Mouse (Mus musculus) fat pad, adult 2 months (tissue): ENCODE results near the gene Arl4d.
A peak's percentile ranks its signal among the peaks of the same experiment; 100 is the strongest.
"Not testable (repeated sequence)": the region's sequence is repeated elsewhere in the genome, so short reads cannot be mapped to it uniquely, and the experiment has no call there.

Experiments
- DNase-seq: peaks from one replicate; pipeline ENCODE4 v3.0.0-alpha.2; 2011; ENCODE audit warnings: low read depth, low spot score; ENCODE audit errors: extremely low read depth

The Arl4d gene

GRCm38 (mm10) chr11:101664825-101665635 is at the start of gene Arl4d:
Gene Arl4d, plus strand, starts transcription at chr11:101665541.
- no peak for DNase-seq

DNA sequence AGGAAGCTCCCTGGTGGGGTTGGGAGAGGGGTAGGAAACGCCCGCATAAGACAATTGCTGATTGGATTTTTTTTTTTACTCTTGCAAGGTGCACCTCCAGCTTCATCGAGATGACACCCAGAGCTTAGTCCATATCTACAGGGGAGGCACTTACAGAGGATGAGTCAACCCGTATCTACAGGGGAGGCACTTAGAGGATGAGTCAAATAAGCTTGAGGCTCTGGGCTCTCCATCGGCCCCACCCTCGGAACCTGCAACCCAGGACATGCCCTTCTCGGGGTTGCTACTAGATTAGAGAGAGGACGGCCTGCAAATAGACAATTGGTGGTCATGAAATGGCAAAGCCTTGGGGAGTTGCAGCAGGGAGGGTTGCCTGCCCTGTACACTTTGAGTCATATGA is 49.2 kb upstream of the Arl4d start:
- no peak for DNase-seq

DNA sequence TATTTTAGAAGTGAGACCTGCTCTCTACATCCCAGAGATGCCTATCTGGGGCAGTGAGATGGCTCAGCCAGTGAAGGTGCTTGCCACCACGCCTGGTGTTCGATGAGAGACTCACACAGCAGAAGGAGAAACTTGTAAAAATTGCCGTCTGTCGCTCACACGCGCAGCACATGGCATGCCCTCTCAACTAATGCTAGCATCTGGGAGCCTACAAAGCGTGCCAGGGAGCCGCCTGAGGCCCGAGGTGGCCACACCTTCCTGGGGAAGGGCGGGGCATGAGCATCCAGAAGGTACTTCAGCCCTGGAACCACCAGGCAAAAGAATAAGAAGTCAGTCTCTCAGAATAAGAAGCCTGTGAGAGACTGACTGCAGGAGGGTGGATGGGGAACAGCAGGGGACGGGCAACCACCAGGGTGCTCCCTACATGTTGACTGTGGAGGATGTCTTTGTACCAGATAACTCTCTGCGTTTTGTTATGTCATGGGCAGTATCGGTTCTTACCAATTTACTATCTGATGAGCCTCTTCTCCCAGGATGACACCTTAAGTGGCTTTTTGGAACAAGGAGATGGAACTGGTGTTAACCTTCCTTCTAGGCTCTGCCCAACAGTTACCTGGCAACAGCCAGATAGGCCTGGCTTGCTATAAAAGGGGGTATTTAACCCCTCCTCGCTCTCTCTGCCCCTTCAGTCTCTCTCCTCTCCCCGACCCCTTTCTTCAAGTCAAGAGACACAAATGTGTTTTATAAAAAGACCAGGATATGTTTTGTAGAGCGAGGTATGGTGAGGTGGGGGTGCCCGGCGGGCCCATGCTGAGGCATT is 48.2 kb upstream of the Arl4d start:
- DNase-seq: no peak

GRCm38 (mm10) chr11:101617849-101618248 is 47.5 kb upstream of the Arl4d start:
- no peak for DNase-seq

GRCm38 (mm10) chr11:101618596-101618995 is 46.7 kb upstream of the Arl4d start:
- peak; percentile 39 for DNase-seq

- DNase-seq: not testable (repeated sequence)
These were observed 45.2 kb upstream of the Arl4d start for GRCm38 (mm10) chr11:101620022-101620655.

- DNase-seq: no peak
These were observed 38.7 kb upstream of the Arl4d start for GRCm38 (mm10) chr11:101626649-101626994.

- DNase-seq: peak; percentile 45
These were observed 38.1 kb upstream of the Arl4d start, which contains the start of gene Rdm1 for GRCm38 (mm10) chr11:101626995-101627856. Gene Rdm1, plus strand, starts transcription at chr11:101627195.

- no peak for DNase-seq
These were observed 37.3 kb upstream of the Arl4d start for GRCm38 (mm10) chr11:101627857-101628559.

- not testable (repeated sequence) for DNase-seq
These were observed 36.5 kb upstream of the Arl4d start for GRCm38 (mm10) chr11:101628733-101629417.

DNA sequence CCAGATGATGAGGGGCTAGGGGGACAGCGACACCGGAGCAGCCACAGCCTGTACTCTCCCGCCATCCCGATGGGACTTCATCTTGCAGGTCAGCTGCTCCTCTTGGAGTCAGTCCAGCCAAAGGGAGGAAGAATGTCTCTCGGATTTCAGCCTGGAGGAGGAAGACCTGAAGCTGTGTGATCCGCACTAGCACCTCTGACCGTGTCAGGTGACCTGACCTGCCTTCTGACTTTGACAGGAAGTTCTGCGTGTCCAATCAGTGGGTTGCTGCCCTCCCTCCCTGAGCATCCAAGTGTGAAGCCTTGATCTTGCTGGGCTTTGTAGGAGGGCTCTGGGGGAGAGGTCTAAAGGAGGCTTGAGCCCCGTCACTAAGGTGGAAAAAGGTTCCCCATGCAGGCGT is 29.7 kb upstream of the Arl4d start:
- no peak for DNase-seq

- no peak for DNase-seq
These were observed 25.6 kb upstream of the Arl4d start for GRCm38 (mm10) chr11:101639761-101640160.

DNA sequence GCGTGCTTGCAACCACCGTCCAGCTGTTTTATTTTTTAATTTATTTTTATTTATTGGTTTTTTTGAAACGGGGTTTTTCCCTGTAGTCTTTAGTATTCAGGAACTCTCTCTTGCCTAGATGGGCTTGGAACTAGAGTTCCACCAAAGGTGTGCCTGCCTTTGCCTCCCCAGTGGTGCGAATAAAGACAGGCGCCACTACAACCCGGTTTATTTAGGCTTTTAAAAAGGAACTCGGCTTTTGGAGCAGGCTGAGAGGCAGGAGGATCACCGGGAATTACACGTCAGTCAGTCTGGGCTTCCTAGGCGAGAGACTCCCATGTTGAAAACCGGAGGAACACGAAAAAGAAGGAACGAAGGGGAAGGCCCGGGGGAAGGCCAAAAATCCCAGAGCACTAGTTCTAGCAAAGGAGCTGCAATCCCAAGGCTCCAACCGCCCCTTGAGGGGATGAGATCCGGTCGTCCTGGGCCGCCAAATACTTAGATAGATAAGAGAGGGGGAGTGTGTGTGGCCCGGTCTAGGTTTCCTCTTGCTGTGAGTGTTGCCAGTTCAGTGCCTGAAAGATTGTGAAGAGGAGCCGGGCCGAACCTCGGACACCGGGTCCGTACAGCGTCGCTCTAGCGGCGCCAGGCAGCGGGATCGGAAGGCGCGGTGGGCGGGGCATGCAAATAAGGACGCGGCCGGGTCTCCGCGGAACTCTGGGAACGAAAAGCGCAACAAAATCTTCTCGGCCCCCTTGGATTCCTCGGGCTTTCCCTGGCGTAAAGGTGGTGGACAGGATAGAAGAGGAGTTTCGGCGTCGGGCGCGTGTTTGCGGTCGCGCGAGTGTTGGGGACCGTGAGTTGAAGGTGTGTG is 24.3 kb upstream of the Arl4d start:
- DNase-seq: not testable (repeated sequence)

- not testable (repeated sequence) for DNase-seq
These were observed 23.4 kb upstream of the Arl4d start for GRCm38 (mm10) chr11:101641710-101642642.

- DNase-seq: no peak
These were observed 22.4 kb upstream of the Arl4d start for GRCm38 (mm10) chr11:101642931-101643330.

GRCm38 (mm10) chr11:101644591-101644990 is 20.8 kb upstream of the Arl4d start:
- no peak for DNase-seq

- DNase-seq: not testable (repeated sequence)
These were observed 20.3 kb upstream of the Arl4d start for GRCm38 (mm10) chr11:101645043-101645410.
